Mouse (Mus musculus) cortical plate, adult 2 months (tissue): Measurements from ENCODE around the gene Ednra.

Experiments
- CTCF ChIP-seq: fragments of 200-500 bp; IDR thresholded peaks from 2 replicates; pipeline ENCODE4 v1.5.1; 2011; ENCODE audit warnings: mild to moderate bottlenecking, control low read depth, low read length; ENCODE audit not compliant: insufficient read depth; ENCODE audit errors: extremely low read depth
- POLR2A ChIP-seq: fragments of 200-500 bp; IDR thresholded peaks from 2 replicates; pipeline ENCODE4 v1.6.1; 2011; ENCODE audit warnings: mild to moderate bottlenecking, low read length, control low read depth; ENCODE audit not compliant: insufficient read depth; ENCODE audit errors: extremely low read depth

- no peak for TF ChIP-seq POLR2A
- TF ChIP-seq CTCF: no peak
Measured at GRCm38 (mm10) chr8:77773831-77774230, 49.6 kb upstream of the Ednra start.
